Mouse (Mus musculus) liver, embryonic 14.5 days (tissue): ENCODE measurements around the gene Gpatch8.

Experiments
- CTCF ChIP-seq: IDR thresholded peaks from 2 replicates; pipeline ENCODE4 v1.5.1; 2016; ENCODE audit warnings: antibody characterized with exemption, low read depth, control low read depth
- EP300 ChIP-seq: IDR thresholded peaks from 2 replicates; pipeline ENCODE4 v1.6.1; 2016; ENCODE audit warnings: antibody characterized with exemption, low read depth

DNA sequence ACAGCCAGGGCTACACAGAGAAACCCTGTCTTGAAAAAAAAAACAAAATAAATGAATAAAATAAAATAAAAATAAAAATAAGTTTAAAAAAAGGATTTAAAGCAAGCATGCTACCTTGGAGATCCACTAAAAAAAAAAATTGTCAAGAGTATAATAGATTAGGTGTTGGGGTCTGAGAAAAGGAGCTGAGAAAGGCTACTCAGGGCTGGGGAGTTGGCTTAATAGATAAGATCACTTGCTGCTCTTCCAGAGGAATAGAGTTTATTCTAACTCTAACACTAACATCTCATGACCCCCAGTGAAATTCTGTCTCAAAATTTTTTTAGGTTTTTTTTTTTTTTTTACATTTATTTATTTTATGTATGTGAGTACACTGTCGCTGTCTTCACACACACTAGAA lies 10.1 kb upstream of the Gpatch8 start:
- TF ChIP-seq CTCF: no peak
- TF ChIP-seq EP300: no peak
